Mouse (Mus musculus) cerebellum, adult 9-10 months (tissue): ENCODE measurements around the gene Pdcl3.
"Not testable (repeated sequence)": the region's sequence is repeated elsewhere in the genome, so short reads cannot be mapped to it uniquely, and the experiment has no call there.

ENCODE experiments used
- DNase-seq: peaks from one replicate; pipeline ENCODE4 v3.0.0; 2022

Gene Pdcl3

GRCm38 (mm10) chr1:39025840-39026239 is 40.4 kb downstream of the Pdcl3 start:
- DNase-seq = no peak

DNA sequence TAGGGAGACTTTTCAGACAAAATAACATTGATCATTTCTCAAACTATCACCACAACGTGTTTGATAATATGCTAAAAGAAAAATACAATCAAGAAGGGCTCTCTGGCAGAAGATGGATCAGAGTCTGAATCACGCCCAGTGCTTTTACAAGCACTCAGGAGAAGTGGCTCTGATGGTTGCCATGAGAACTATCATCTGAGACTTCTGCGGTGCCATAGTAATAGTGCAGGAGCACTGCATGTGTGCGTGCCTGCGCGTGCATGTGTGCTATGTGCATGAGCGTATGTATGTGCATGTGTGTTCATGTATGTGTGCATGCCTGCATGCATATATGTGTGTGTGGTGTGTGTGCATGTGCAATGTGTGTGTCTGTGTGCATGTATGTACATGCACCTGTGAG is 43.8 kb downstream of the Pdcl3 start:
- DNase-seq = no peak

DNA sequence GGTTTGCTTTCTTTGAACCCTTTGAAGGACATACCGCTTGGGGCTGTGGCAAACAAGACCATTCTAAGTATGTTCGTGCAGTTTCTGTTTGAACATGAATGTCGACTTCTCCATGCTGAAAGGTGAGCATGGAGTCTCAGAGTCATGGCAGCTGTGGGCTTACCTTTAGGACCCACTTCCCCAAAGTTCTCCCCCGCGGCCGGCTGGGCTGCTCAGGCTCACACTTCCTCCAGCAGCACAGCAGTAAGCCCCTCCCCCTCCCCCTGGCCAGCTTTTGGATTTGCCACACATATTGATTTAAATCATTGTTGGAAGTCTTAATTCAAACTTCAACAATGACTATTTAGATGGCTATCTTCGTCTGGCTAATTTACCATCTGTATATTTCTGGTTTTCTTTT is 44.7 kb downstream of the Pdcl3 start:
- no peak for DNase-seq

DNA sequence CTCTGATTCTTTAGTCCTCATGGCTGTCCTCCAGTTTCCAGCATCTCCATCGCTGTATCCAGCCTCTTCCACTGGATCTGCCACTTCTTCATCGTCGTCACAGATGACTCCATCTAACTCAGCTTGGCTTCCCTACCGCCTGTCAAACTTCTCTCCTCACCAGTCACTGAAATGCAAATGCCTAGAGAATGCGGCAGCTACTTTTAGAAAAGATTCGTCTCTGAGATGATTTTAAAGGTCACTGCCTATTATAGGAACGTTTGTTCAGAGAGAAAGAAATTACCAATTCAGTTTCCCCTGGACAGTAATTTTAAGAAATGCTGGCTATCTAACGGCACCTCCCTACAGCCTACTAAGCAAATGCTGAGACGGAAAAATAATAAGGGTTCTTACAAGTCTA is 50.4 kb downstream of the Pdcl3 start:
- no peak for DNase-seq

GRCm38 (mm10) chr1:39042188-39042587 is 56.8 kb downstream of the Pdcl3 start:
- no peak for DNase-seq

GRCm38 (mm10) chr1:39044442-39044841 is 59.0 kb downstream of the Pdcl3 start:
- not testable (repeated sequence) for DNase-seq

DNA sequence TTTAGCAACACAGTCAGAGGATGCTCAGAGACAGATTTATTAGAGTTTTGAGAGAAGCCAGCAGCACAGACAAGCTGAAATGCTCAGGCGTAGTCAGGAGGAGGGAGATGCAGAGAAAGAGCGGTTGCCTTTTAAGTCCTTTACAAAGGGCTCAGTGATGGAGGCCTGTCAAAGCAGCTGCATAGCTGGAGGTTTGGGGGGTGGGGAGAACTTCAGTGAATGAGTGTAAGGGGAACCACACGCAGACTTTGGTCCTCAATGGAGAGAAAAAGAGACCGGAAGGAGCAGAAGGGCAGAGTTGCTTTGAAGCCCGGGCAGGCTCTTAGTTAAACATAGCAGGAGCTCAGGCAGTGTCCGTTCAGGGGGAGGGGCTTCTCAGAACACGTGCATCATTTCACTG is 61.3 kb downstream of the Pdcl3 start:
- no peak for DNase-seq
